Mouse (Mus musculus) kidney, postnatal 0 days (tissue): ENCODE results near the gene Pabpc4. TPM values are rescaled to one million over a fixed set of nuclear protein-coding genes. Genes with fewer than 3 reads are reported as not detected.
"Not testable (repeated sequence)": the region's sequence is repeated elsewhere in the genome, so short reads cannot be mapped to it uniquely, and the experiment has no call there.

Experiments used
- ATAC-seq: fragments of 200-750 bp; cut with Nextera tagmentation; replicated peaks from 2 replicates; pipeline ENCODE4 v1.8.0; 2017; ENCODE audit warnings: low read depth, moderate number of reproducible peaks, moderate TSS enrichment, moderate library complexity; ENCODE audit not compliant: low FRiP score
- DNase-seq: peaks from one replicate; pipeline ENCODE4 v3.0.0-alpha.2; 2016; ENCODE audit warnings: low spot score
- H3K27ac ChIP-seq: fragments of 300-500 bp; sonication (generic); 2 replicates; pipeline ENCODE4 v1.5.1; 2014; ENCODE audit warnings: mild to moderate bottlenecking
- H3K27me3 ChIP-seq: fragments of 300-500 bp; sonication (generic); 2 replicates; pipeline ENCODE4 v1.6.1; 2014; ENCODE audit warnings: low read length, mixed read lengths; ENCODE audit not compliant: insufficient read depth
- H3K36me3 ChIP-seq: fragments of 300-500 bp; sonication (generic); 2 replicates; pipeline ENCODE4 v1.6.1; 2014; ENCODE audit warnings: low read length, mixed read lengths; ENCODE audit not compliant: insufficient read depth
- H3K4me1 ChIP-seq: fragments of 300-500 bp; sonication (generic); replicated peaks from 2 replicates; pipeline ENCODE4 v1.6.1; 2014; ENCODE audit warnings: antibody characterized with exemption, low read length, mixed read lengths; ENCODE audit not compliant: insufficient read depth
- H3K4me2 ChIP-seq: fragments of 300-500 bp; sonication (generic); 2 replicates; pipeline ENCODE4 v1.6.1; 2014; ENCODE audit warnings: mild to moderate bottlenecking, low read length, moderate library complexity, mixed read lengths
- H3K4me3 ChIP-seq: fragments of 300-500 bp; sonication (generic); replicated peaks from 2 replicates; pipeline ENCODE4 v1.5.1; 2014; ENCODE audit warnings: low read depth, low read length
- H3K9ac ChIP-seq: fragments of 300-500 bp; sonication (generic); 2 replicates; pipeline ENCODE4 v1.6.1; 2014; ENCODE audit warnings: low read depth, low read length
- H3K9me3 ChIP-seq: fragments of 300-500 bp; sonication (generic); replicated peaks from 2 replicates; pipeline ENCODE4 v1.6.1; 2016; ENCODE audit warnings: low read length, inconsistent platforms, mixed read lengths
- CTCF ChIP-seq: IDR thresholded peaks from 2 replicates; pipeline ENCODE4 v1.5.1; 2016; ENCODE audit warnings: antibody characterized with exemption, low read depth, mild to moderate bottlenecking, moderate library complexity
- WGBS: fragments of 180-500 bp; shearing (Covaris S2); extraction: QIAGEN DNeasy Blood & Tissue Kit; methylation state at CpG from one replicate; pipeline ENCODE4 v1.1.7; 2014; 5-methylcytosine and 5-hydroxymethylcytosine counted together
- polyA plus RNA-seq: library from polyadenylated mRNA; unstranded; fragments of >200 nt; fragmentation: Nextera tagmentation; extraction: Ambion mirVana; gene quantifications from 2 replicates; pipeline ENCODE4 v1.2.1, GENCODE M21; 2015

Pabpc4 gene
- polyA plus RNA-seq, 1 experiment from 2014 or later, result 28.2 TPM

DNA sequence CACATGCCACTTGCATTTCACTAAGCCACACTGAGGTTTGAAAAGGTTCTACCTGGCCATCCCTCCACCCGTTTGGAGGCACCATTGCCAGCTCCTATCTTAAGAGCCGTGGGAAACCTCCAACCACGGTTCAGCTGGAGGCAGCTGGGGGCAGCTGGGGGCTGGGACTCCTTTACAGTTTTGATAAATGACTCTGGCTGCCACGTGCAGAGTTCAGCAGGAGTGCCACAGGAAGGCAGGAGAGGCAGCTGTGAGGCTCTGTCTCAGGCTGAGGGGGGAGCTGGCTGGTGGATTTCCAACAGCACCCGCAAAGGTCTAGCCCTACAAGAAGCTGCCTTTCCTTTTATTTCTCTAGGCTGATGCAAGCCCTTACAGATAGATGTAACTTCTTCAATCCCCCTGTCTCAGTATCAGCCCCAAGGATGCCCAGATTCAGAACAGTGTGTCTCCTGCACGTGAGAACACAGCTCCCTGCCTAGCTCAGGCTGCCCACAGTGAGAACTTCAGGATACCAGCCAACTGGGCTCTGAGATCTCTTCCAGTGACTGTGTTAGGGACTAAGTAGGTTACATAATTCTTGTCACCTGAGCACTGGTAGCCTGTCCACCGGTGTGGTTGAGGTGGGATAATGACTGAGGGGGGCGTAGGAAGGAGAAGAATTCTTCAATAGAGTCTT lies 1.9 kb upstream of the Pabpc4 start:
- H3K9me3 ChIP-seq, result no peaks in the 10 kb centered on the region
- no peak overlapping the region for H3K4me2 ChIP-seq
- WGBS, result 26% methylated on average over 8 of the region's 8 CpGs
- no peak overlapping the region for H3K4me3 ChIP-seq
- no peaks in the 10 kb centered on the region for H3K27me3 ChIP-seq
- no peak for TF ChIP-seq CTCF
- ATAC-seq (no peak; the same call in 1 of the 2 replicates), DNase-seq (peak; percentile 48)
- H3K4me1 ChIP-seq, result 0 out of 2 replicates have a peak, but pooled peaks cover 5% of the 10 kb centered on the region
- no peak overlapping the region for H3K27ac ChIP-seq
- H3K36me3 ChIP-seq, result no peaks in the 10 kb centered on the region
- no peak overlapping the region for H3K9ac ChIP-seq

DNA sequence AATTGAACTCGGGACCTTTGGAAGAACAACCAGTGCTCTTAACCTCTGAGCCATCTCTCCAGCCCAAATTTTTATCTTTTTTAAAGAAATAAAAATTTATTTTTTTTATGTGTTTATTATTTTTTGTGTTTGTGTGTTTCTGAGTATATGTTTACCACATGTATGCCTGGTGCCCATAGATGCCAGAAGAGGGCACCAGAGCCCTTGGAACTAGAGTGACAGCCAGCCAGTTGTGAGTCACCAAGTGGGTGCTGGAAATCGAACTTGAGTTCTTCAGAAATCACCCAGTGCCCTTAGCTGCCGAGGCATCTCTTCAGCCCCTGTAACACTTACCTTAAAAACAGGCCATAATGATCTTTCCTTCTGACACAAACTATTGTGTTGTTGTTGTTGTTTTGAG lies 8.9 kb downstream of the Pabpc4 start:
- 87% methylated on average over 3 of the region's 3 CpGs for WGBS
- no peak overlapping the region for H3K4me3 ChIP-seq
- no peak; the same call in 1 of the 2 replicates for TF ChIP-seq CTCF
- no peaks in the 10 kb centered on the region for H3K9me3 ChIP-seq
- H3K27ac ChIP-seq, result no peak overlapping the region
- H3K36me3 ChIP-seq, result no peaks in the 10 kb centered on the region
- H3K4me1 ChIP-seq, result no peaks in the 10 kb centered on the region
- no peak overlapping the region for H3K9ac ChIP-seq
- H3K27me3 ChIP-seq, result no peaks in the 10 kb centered on the region
- DNase-seq (no peak), ATAC-seq (no peak)
- no peak overlapping the region for H3K4me2 ChIP-seq

DNA sequence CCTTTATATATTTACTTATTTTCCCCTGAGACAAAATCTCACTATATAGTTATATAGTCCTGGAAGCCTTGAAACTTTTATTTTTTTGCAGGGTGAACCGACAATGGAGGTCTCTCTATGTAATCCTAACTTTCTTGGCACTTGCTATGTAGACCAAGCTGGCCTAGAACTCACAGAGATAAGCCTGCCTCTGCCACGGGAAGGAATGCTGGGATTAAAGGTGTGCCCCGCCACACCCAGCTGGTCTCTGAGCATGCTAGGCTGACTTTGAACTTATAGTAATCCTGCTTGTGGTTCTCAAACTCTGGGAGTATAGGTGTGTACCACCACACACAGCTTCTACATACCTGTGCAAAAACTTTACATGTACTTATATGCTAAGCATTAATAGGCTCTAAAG lies 18.0 kb downstream of the Pabpc4 start:
- no peaks in the 10 kb centered on the region for H3K36me3 ChIP-seq
- peaks cover 12% of the 10 kb centered on the region for H3K4me1 ChIP-seq
- WGBS, result 76% methylated on average over 3 of the region's 3 CpGs
- H3K9ac ChIP-seq, result no peak overlapping the region
- no peak overlapping the region for H3K27ac ChIP-seq
- no peak overlapping the region for H3K4me2 ChIP-seq
- no peaks in the 10 kb centered on the region for H3K9me3 ChIP-seq
- TF ChIP-seq CTCF, result no peak
- no peak for ATAC-seq
- no peak for DNase-seq
- no peaks in the 10 kb centered on the region for H3K27me3 ChIP-seq
- H3K4me3 ChIP-seq, result no peak overlapping the region

DNA sequence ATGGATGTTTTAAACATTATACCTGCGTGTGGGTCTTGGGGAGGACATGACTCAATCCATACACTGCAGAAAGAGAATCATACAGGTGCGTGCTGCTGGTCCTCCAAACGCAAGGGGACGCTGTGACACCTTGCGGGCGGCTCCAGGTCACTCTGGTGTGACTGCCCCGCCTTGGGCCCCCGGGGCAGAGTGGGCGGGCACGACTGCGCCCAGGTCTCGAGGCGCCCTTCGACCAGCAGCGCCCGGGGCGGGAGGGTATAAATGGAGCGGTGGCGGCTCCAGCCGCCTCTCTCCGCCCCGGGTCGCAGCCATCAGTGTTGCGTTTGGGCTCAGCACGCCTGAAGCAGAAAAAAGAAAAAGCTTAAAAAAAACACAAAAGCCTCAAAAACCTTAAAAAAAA lies 20.3 kb downstream of the Pabpc4 start:
- peak; percentile 89 for DNase-seq
- H3K9ac ChIP-seq, result peak overlapping the region; percentile 52; the same call in 1 of the 2 replicates
- H3K4me3 ChIP-seq, result peak overlapping the region; percentile 50
- peak; percentile 90 for TF ChIP-seq CTCF
- 0 out of 2 replicates have a peak, but pooled peaks cover 8% of the 10 kb centered on the region for H3K36me3 ChIP-seq
- H3K4me1 ChIP-seq, result peaks cover 17% of the 10 kb centered on the region
- no peaks in the 10 kb centered on the region for H3K27me3 ChIP-seq
- no peaks in the 10 kb centered on the region for H3K9me3 ChIP-seq
- WGBS, result under 1% methylated on average over 25 of the region's 25 CpGs
- peak overlapping the region; percentile 66; the same call in 1 of the 2 replicates for H3K27ac ChIP-seq
- ATAC-seq, result peak; percentile 97
- H3K4me2 ChIP-seq, result peak overlapping the region; percentile 79

DNA sequence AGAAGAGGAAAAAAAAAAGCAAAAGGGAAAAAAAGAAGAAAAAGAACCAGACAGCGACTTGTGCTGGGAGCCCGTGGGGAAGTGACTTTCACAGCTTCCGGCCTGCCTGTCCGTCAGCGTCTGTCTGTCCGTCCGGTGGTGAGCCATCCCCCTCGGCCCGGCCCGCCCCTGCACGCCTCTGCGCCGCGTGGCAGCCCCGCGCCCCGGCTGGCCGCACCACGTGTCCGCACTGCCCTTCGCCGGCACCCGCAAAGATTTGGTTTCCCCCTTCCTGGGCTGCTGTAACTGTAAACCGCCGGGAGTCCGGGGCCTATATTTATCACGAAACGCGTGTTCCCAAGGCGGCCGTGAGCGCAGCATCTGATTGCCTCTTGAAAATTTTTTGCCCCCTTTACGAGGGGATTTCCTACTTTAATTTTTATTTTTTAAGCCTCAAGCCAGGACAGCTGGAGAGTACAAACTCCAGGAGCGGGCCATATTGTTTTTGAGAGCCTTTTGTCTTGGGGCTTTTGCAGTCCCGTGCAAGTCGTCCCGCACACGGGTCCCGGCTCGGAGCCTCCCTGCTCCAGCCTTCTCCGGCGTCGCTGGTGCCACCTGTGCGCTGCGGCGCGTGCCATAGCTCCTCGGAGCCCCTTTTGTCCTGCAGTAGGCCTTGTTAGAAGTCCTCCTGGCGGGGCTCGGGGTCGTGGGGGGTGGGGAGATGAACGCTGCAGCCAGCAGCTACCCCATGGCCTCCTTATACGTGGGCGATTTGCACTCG lies 20.9 kb downstream of the Pabpc4 start:
- peak overlapping the region; percentile 50 for H3K4me3 ChIP-seq
- not testable (repeated sequence) for H3K27me3 ChIP-seq, H3K9me3 ChIP-seq, H3K36me3 ChIP-seq
- peak overlapping the region; percentile 66; the same call in 1 of the 2 replicates for H3K27ac ChIP-seq
- under 1% methylated on average over 44 of the region's 55 CpGs for WGBS
- 0 out of 2 replicates have a peak, but pooled peaks have one; percentile 30 for ATAC-seq
- H3K9ac ChIP-seq, result peak overlapping the region; percentile 52; the same call in 1 of the 2 replicates
- peak; percentile 24 for DNase-seq
- peaks cover 17% of the 10 kb centered on the region for H3K4me1 ChIP-seq
- peak overlapping the region; percentile 79 for H3K4me2 ChIP-seq

DNA sequence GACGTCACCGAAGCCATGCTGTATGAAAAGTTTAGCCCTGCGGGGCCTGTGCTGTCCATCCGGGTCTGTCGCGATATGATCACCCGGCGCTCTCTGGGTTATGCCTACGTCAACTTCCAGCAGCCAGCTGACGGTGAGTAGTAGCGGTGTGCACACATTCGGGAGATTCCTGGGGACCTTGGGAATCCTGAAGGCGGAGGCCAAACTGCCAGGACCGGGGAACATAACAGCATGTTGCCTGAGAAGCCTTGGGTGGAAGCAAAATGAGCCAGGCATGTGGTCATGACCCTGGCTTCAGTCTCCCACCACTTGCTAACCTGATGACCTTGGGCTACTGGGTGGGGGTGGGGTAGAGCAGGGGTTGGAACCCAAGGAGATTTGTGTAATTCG lies 21.5 kb downstream of the Pabpc4 start:
- WGBS, result under 1% methylated on average over 13 of the region's 15 CpGs
- peak overlapping the region; percentile 31; the same call in 1 of the 2 replicates for H3K27ac ChIP-seq
- H3K9ac ChIP-seq, result peak overlapping the region; percentile 54; the same call in 1 of the 2 replicates
- peak; percentile 28 for DNase-seq
- 0 out of 2 replicates have a peak, but pooled peaks cover 12% of the 10 kb centered on the region for H3K36me3 ChIP-seq
- not testable (repeated sequence) for ATAC-seq, H3K27me3 ChIP-seq, H3K9me3 ChIP-seq
- peak overlapping the region; percentile 79 for H3K4me2 ChIP-seq
- H3K4me1 ChIP-seq, result peaks cover 17% of the 10 kb centered on the region
- peak overlapping the region; percentile 50 for H3K4me3 ChIP-seq
